Mouse (Mus musculus) liver, postnatal 0 days (tissue): ENCODE measurements around the gene Safb. TPM values are rescaled to one million over a fixed set of nuclear protein-coding genes. Genes with fewer than 3 reads are reported as not detected.

Experiments
- ATAC-seq: fragments of 200-750 bp; cut with Nextera tagmentation; 2 replicates; pipeline ENCODE4 v1.8.0; 2017; ENCODE audit warnings: mild to moderate bottlenecking, moderate library complexity
- DNase-seq: peaks from one replicate; pipeline ENCODE4 v3.0.0-alpha.2; 2016
- H3K27ac ChIP-seq: fragments of 300-500 bp; sonication (generic); 2 replicates; pipeline ENCODE4 v1.5.1; 2014; ENCODE audit warnings: antibody characterized with exemption, moderate library complexity, mild to moderate bottlenecking, low read depth
- H3K27me3 ChIP-seq: fragments of 300-500 bp; sonication (generic); 2 replicates; pipeline ENCODE4 v1.6.1; 2014; ENCODE audit warnings: low read length, control low read depth, mixed read lengths; ENCODE audit not compliant: insufficient read depth
- H3K36me3 ChIP-seq: fragments of 300-500 bp; sonication (generic); replicated peaks from 2 replicates; pipeline ENCODE4 v1.6.1; 2014; ENCODE audit warnings: mild to moderate bottlenecking, control low read depth, low read length, moderate library complexity, mixed read lengths; ENCODE audit not compliant: insufficient read depth
- H3K4me1 ChIP-seq: fragments of 300-500 bp; sonication (generic); 2 replicates; pipeline ENCODE4 v1.6.1; 2014; ENCODE audit warnings: antibody characterized with exemption, mild to moderate bottlenecking, control low read depth; ENCODE audit not compliant: insufficient read depth
- H3K4me2 ChIP-seq: fragments of 300-500 bp; sonication (generic); 2 replicates; pipeline ENCODE4 v1.6.1; 2014; ENCODE audit warnings: low read depth, mild to moderate bottlenecking, low read length, moderate library complexity, mixed read lengths
- H3K4me3 ChIP-seq: fragments of 300-500 bp; sonication (generic); 2 replicates; pipeline ENCODE4 v1.5.1; 2014; ENCODE audit warnings: low read depth, low read length
- H3K9ac ChIP-seq: fragments of 300-500 bp; sonication (generic); replicated peaks from 2 replicates; pipeline ENCODE4 v1.6.1; 2014; ENCODE audit warnings: mild to moderate bottlenecking, moderate library complexity
- H3K9me3 ChIP-seq: fragments of 300-500 bp; sonication (generic); 2 replicates; pipeline ENCODE4 v1.6.1; 2016; ENCODE audit warnings: mild to moderate bottlenecking, control low read depth, low read length, mixed read lengths
- CTCF ChIP-seq: sonication (generic); IDR thresholded peaks from 2 replicates; pipeline ENCODE4 v1.5.1; 2016; ENCODE audit warnings: antibody characterized with exemption, low read depth
- EP300 ChIP-seq: IDR thresholded peaks from 2 replicates; pipeline ENCODE4 v1.6.1; 2016; ENCODE audit warnings: antibody characterized with exemption, low read depth, mild to moderate bottlenecking
- WGBS: fragments of 180-500 bp; shearing (Covaris S2); extraction: QIAGEN DNeasy Blood & Tissue Kit; methylation state at CpG from one replicate; pipeline ENCODE4 v1.1.7; 2014; ENCODE audit not compliant: insufficient replicate concordance; 5-methylcytosine and 5-hydroxymethylcytosine counted together
- polyA plus RNA-seq: library from polyadenylated mRNA; unstranded; fragments of >200 nt; fragmentation: Nextera tagmentation; extraction: Ambion mirVana; gene quantifications from 2 replicates; pipeline ENCODE4 v1.2.1, GENCODE M21; 2015

Gene Safb
- polyA plus RNA-seq, 1 experiment from 2014 or later, result 28.4 TPM

GRCm38 (mm10) chr17:56559386-56559785 is 25.2 kb upstream of the Safb start:
- DNase-seq, result peak; percentile 60
- Histone ChIP-seq H3K4me1 (no peaks in the 10 kb centered on the region), H3K4me3 (no peak overlapping the region), H3K27ac (no peak overlapping the region), H3K9me3 (no peaks in the 10 kb centered on the region), H3K27me3 (no peaks in the 10 kb centered on the region), H3K4me2 (no peak overlapping the region), H3K9ac (no peak overlapping the region), H3K36me3 (peaks cover 35% of the 10 kb centered on the region)
- 63% methylated on average over 3 of the region's 3 CpGs for WGBS
- ATAC-seq, result peak; percentile 47
- TF ChIP-seq EP300 (no peak), CTCF (no peak)

DNA sequence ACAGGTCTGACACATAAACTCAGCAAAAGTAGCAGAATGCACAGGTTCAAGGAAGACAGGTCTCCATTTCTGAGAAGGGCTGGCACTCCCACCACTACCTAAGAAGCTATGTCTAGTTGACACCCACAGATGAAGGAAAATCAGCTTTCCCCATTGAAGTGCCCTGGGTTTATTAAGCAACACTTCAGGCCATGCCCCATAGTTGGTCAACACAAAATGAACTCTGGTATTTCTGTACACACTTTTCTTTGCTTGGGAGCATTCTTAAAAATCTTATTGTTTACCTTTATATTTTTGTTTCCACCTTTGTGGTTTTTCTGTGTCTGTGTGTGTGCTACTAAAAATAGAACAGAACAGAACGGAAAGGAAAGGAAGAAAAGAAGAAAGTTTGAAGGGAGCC is 24.5 kb upstream of the Safb start:
- no peak for TF ChIP-seq CTCF
- no peak for TF ChIP-seq EP300
- Histone ChIP-seq H3K4me3 (no peak overlapping the region), H3K27me3 (no peaks in the 10 kb centered on the region), H3K9ac (no peak overlapping the region), H3K4me2 (no peak overlapping the region), H3K27ac (no peak overlapping the region), H3K4me1 (no peaks in the 10 kb centered on the region), H3K36me3 (peaks cover 43% of the 10 kb centered on the region), H3K9me3 (no peaks in the 10 kb centered on the region)
- no peak for ATAC-seq
- no peak for DNase-seq
- 39% methylated on average over 1 of the region's 1 CpGs for WGBS

- WGBS, result 83% methylated on average over 2 of the region's 2 CpGs
- DNase-seq, result no peak
- H3K4me1 ChIP-seq, result no peaks in the 10 kb centered on the region
These were observed 22.8 kb upstream of the Safb start for GRCm38 (mm10) chr17:56561866-56562265.

GRCm38 (mm10) chr17:56566293-56566692 is 18.3 kb upstream of the Safb start:
- no peak overlapping the region for H3K4me3 ChIP-seq
- H3K36me3 ChIP-seq, result peaks cover 98% of the 10 kb centered on the region
- ATAC-seq (no peak), DNase-seq (no peak)
- WGBS, result 96% methylated on average over 29 of the region's 29 CpGs
- no peak overlapping the region for H3K27ac ChIP-seq
- H3K27me3 ChIP-seq, result no peaks in the 10 kb centered on the region
- TF ChIP-seq CTCF, result no peak
- no peak for TF ChIP-seq EP300
- no peaks in the 10 kb centered on the region for H3K4me1 ChIP-seq
- no peak overlapping the region for H3K9ac ChIP-seq
- H3K9me3 ChIP-seq, result no peaks in the 10 kb centered on the region
- H3K4me2 ChIP-seq, result no peak overlapping the region

More at GRCm38 (mm10) chr17:56561866-56562265, 22.8 kb upstream of the Safb start:
- no peak for ATAC-seq
- H3K4me3 ChIP-seq, result no peak overlapping the region
- TF ChIP-seq EP300 (no peak), CTCF (no peak)
- no peaks in the 10 kb centered on the region for H3K27me3 ChIP-seq
- H3K9me3 ChIP-seq, result no peaks in the 10 kb centered on the region
- no peak overlapping the region for H3K4me2 ChIP-seq
- no peak overlapping the region for H3K9ac ChIP-seq
- no peak overlapping the region for H3K27ac ChIP-seq
- H3K36me3 ChIP-seq, result peaks cover 60% of the 10 kb centered on the region

DNA sequence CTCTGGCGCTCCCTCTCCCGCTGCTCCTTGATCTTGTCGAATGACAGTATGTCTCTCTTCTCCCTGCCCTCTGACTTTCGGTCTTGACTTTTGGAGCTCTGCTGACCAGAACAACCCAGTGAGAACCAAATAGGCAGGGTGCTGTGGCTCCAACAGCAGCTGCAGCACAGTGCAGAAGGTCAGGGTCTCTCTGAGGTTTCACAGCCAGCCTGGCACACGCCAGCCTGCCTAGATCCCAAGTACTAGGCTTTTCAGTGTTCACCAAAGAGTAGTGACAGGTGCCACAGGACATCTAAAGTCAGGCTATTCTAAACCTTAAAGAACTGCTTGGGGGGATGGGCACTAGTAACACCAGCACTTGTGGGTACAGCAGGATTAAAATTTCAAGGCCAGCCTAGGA is 17.7 kb upstream of the Safb start:
- WGBS, result 96% methylated on average over 5 of the region's 5 CpGs
- H3K36me3 ChIP-seq, result peaks cover 98% of the 10 kb centered on the region
- no peaks in the 10 kb centered on the region for H3K27me3 ChIP-seq
- ATAC-seq, result no peak
- H3K9ac ChIP-seq, result no peak overlapping the region
- no peak for TF ChIP-seq EP300
- TF ChIP-seq CTCF, result no peak
- DNase-seq, result no peak
- no peak overlapping the region for H3K4me2 ChIP-seq
- no peak overlapping the region for H3K27ac ChIP-seq
- no peaks in the 10 kb centered on the region for H3K9me3 ChIP-seq
- no peaks in the 10 kb centered on the region for H3K4me1 ChIP-seq
- no peak overlapping the region for H3K4me3 ChIP-seq

- no peak overlapping the region for H3K27ac ChIP-seq
- peaks cover 98% of the 10 kb centered on the region for H3K36me3 ChIP-seq
- no peaks in the 10 kb centered on the region for H3K4me1 ChIP-seq
- no peaks in the 10 kb centered on the region for H3K9me3 ChIP-seq
- no peaks in the 10 kb centered on the region for H3K27me3 ChIP-seq
- ATAC-seq (no peak), DNase-seq (no peak)
- H3K4me2 ChIP-seq, result no peak overlapping the region
- no peak overlapping the region for H3K4me3 ChIP-seq
- 69% methylated on average over 4 of the region's 4 CpGs for WGBS
- H3K9ac ChIP-seq, result no peak overlapping the region
- TF ChIP-seq CTCF (no peak), EP300 (no peak)
These were observed 17.3 kb upstream of the Safb start for GRCm38 (mm10) chr17:56567370-56567769.

GRCm38 (mm10) chr17:56570287-56570686 is 14.3 kb upstream of the Safb start:
- Histone ChIP-seq H3K9me3 (no peaks in the 10 kb centered on the region), H3K9ac (no peak overlapping the region), H3K4me3 (no peak overlapping the region), H3K27ac (no peak overlapping the region), H3K4me2 (no peak overlapping the region), H3K36me3 (peaks cover 96% of the 10 kb centered on the region), H3K27me3 (no peaks in the 10 kb centered on the region), H3K4me1 (0 out of 2 replicates have a peak, but pooled peaks cover 3% of the 10 kb centered on the region)
- ATAC-seq (no peak), DNase-seq (no peak)
- TF ChIP-seq EP300 (no peak), CTCF (no peak)
- 93% methylated on average over 4 of the region's 4 CpGs for WGBS
